Mouse (Mus musculus) heart, adult 18-20 months (tissue): ENCODE measurements around the gene Nek6. TPM values are rescaled to one million over a fixed set of nuclear protein-coding genes. Genes with fewer than 3 reads are reported as not detected.

ENCODE experiments used
- DNase-seq, 2 experiments: peaks; one replicate each; pipeline ENCODE4 v3.0.0; 2021 to 2022; ENCODE audit warnings: mixed read lengths in 1 of 2
- long read RNA-seq, 2 experiments: library from polyadenylated mRNA; stranded (forward); transcript quantifications; one replicate each; pipeline ENCODE4 v2.0.0; 2021
- total RNA-seq, 2 experiments: library from RNA; stranded (reverse); gene quantifications; 2 replicates each; pipeline ENCODE4 v1.2.3; 2021

Nek6 gene
- 1 to 10 TPM; 2.6 to 4.7 TPM for total RNA-seq
- long read RNA-seq, experiment 1, full-length matches to known transcripts = 3 of 3 reads
- long read RNA-seq, experiment 1, partial matches to known transcripts = 0 of 3 reads
- long read RNA-seq, experiment 1, other reads (novel, unspliced or antisense) = 0 of 3 reads
- long read RNA-seq, experiment 2, full-length matches to known transcripts = 1 of 1 reads
- long read RNA-seq, experiment 2, partial matches to known transcripts = 0 of 1 reads
- long read RNA-seq, experiment 2, other reads (novel, unspliced or antisense) = 0 of 1 reads

GRCm38 (mm10) chr2:38511487-38512307 is at the start of gene Nek6:
Gene Nek6, plus strand, starts transcription at chr2:38511643.
- DNase-seq = peak; percentile 75 to 76

GRCm38 (mm10) chr2:38462323-38462722 is 49.1 kb upstream of the Nek6 start:
- DNase-seq = no peak

GRCm38 (mm10) chr2:38468845-38469244 is 42.6 kb upstream of the Nek6 start:
- DNase-seq = no peak

GRCm38 (mm10) chr2:38471745-38472144 is 39.7 kb upstream of the Nek6 start:
- DNase-seq = no peak

GRCm38 (mm10) chr2:38472829-38473228 is 38.6 kb upstream of the Nek6 start:
- DNase-seq = no peak

GRCm38 (mm10) chr2:38476871-38477496 is 34.5 kb upstream of the Nek6 start:
- peak; percentile 36 to 43 for DNase-seq

GRCm38 (mm10) chr2:38477497-38477873 is 34.0 kb upstream of the Nek6 start:
- no peak for DNase-seq

- no peak for DNase-seq
Measured at GRCm38 (mm10) chr2:38478683-38479082, 32.8 kb upstream of the Nek6 start.

GRCm38 (mm10) chr2:38479541-38479940 is 31.9 kb upstream of the Nek6 start:
- DNase-seq = peak in 1 of 2 experiments; percentile 15

- DNase-seq = peak; percentile 21 to 71
Measured at GRCm38 (mm10) chr2:38481166-38481778, 30.2 kb upstream of the Nek6 start.

GRCm38 (mm10) chr2:38482122-38482521 is 29.3 kb upstream of the Nek6 start:
- no peak for DNase-seq

GRCm38 (mm10) chr2:38483058-38483704 is 28.3 kb upstream of the Nek6 start:
- peak; percentile 15 to 44 for DNase-seq

GRCm38 (mm10) chr2:38484556-38484955 is 26.9 kb upstream of the Nek6 start:
- DNase-seq = peak; percentile 32 to 67

GRCm38 (mm10) chr2:38485409-38485808 is 26.0 kb upstream of the Nek6 start:
- DNase-seq = no peak

- DNase-seq = peak; percentile 80 to 94
Measured at GRCm38 (mm10) chr2:38485957-38486931, 25.2 kb upstream of the Nek6 start.

- no peak for DNase-seq
Measured at GRCm38 (mm10) chr2:38497594-38497993, 13.8 kb upstream of the Nek6 start.

GRCm38 (mm10) chr2:38501606-38502005 is 9.8 kb upstream of the Nek6 start:
- no peak for DNase-seq

- DNase-seq = no peak
Measured at GRCm38 (mm10) chr2:38502123-38502522, 9.3 kb upstream of the Nek6 start.

- no peak for DNase-seq
Measured at GRCm38 (mm10) chr2:38502747-38503146, 8.7 kb upstream of the Nek6 start.

- no peak for DNase-seq
Measured at GRCm38 (mm10) chr2:38504311-38504710, 7.1 kb upstream of the Nek6 start.

GRCm38 (mm10) chr2:38507181-38507580 is 4.3 kb upstream of the Nek6 start:
- DNase-seq = no peak
